9 mouse cellular contexts compared by ENCODE assay signal in the genomic region with DNA sequence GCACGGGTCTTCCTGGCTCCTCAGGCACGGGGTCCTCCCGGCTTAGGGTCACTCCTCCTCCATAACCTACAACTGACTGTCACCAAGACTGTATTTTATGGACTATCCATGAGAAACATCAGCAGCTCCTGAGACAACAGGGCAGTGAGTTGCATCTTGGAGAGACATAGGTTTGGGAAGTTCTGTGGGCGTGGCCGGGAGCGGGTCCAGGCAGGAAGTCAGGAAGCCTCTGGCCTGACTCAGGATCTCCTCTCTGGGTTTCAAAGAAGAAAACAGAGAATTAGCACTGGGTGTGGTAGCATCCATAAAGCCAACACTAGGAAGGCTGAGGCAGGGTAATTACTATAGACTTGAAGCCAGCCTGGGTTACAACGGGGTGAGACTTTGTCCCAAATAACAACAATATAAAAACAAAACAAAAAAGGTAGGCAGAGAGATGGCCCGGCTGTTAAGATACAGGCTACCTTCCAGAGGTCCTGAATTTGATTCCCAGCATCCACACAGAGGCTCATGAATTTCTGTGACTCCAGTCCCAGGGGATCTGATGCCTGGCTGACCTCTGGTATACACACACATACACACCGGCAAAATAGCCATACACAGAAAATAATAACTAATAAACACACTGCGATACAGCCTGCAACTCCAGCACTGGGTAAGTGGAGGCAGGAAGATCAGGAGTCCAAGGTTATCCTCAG. TPM values are rescaled to one million over a fixed set of nuclear protein-coding genes. Genes with fewer than 3 reads are reported as not detected.
DNase-seq lines count a peak whose midpoint lies in the region; ATAC-seq and TF ChIP-seq lines count a peak whose summit lies in the region.
"Had no signal": no experiment of that assay in that cellular context is flagged by ENCODE, and none has a peak within 500 bp of the region (broad histone marks: within the 10 kb centered on the region; RNA-seq: fewer than 3 reads in every experiment).

No protein-coding gene starts in this region.

- DNase-seq in embryonic facial prominence, embryonic 14.5 days (ENCODE audit: low spot score), result peak; percentile 24
- no peak for DNase-seq in embryonic facial prominence, embryonic 10.5 days (ENCODE audit: low spot score)
- peak; percentile 47 for DNase-seq in gastrocnemius, adult 18-20 months (ENCODE audit: low spot score)
- DNase-seq in kidney, adult 18-20 months, result peak; percentile 50
- peak; percentile 57 for DNase-seq in lung, postnatal 0 days (ENCODE audit: low spot score)
- no peak for DNase-seq in embryo, embryonic 9.5 days (ENCODE audit: extremely low spot score)
- no peak for DNase-seq in thymus, adult 18-20 months
- no peak for DNase-seq in adrenal gland, postnatal 10 days
- DNase-seq: cerebellum, adult 9-10 months had no signal

- H3K4me3 ChIP-seq in embryonic facial prominence, embryonic 14.5 days (ENCODE audit: low read depth, low read length), result no peak overlapping the region
- no peak overlapping the region for H3K4me3 ChIP-seq in embryonic facial prominence, embryonic 10.5 days
- no peak overlapping the region for H3K4me3 ChIP-seq in lung, postnatal 0 days (ENCODE audit: low read depth, low read length)

- no peak for TF ChIP-seq EP300 in lung, postnatal 0 days (IDR thresholded peaks at IDR 0.05)

- H3K27ac ChIP-seq in embryonic facial prominence, embryonic 14.5 days (replicated peaks; ENCODE audit: low read depth, low read length), result peak overlapping the region; percentile 71
- no peak overlapping the region; the same call in 1 of the 2 replicates for H3K27ac ChIP-seq in embryonic facial prominence, embryonic 10.5 days (replicated peaks)
- peak overlapping the region; percentile 59; the same call in 1 of the 2 replicates for H3K27ac ChIP-seq in lung, postnatal 0 days (ENCODE audit: low read length)

- H3K27me3 ChIP-seq in embryonic facial prominence, embryonic 14.5 days (replicated peaks; ENCODE audit: control insufficient read depth, insufficient read depth, low read length), result no peaks in the 10 kb centered on the region
- H3K27me3 ChIP-seq in embryonic facial prominence, embryonic 10.5 days (replicated peaks; ENCODE audit: low read depth, poor library complexity, severe bottlenecking), result no peaks in the 10 kb centered on the region
- H3K27me3 ChIP-seq in lung, postnatal 0 days (replicated peaks; ENCODE audit: insufficient read depth, low read length), result no peaks in the 10 kb centered on the region

- peaks cover 13% of the 10 kb centered on the region for H3K4me1 ChIP-seq in embryonic facial prominence, embryonic 14.5 days (ENCODE audit: control insufficient read depth, insufficient read depth, low read length)
- peaks cover 31% of the 10 kb centered on the region for H3K4me1 ChIP-seq in embryonic facial prominence, embryonic 10.5 days
- peaks cover 8% of the 10 kb centered on the region; the same call in 1 of the 2 replicates for H3K4me1 ChIP-seq in lung, postnatal 0 days (ENCODE audit: insufficient read depth, low read depth, low read length)

- H3K4me2 ChIP-seq in embryonic facial prominence, embryonic 14.5 days (ENCODE audit: low read depth, low read length), result no peak overlapping the region
- H3K4me2 ChIP-seq in lung, postnatal 0 days (replicated peaks; ENCODE audit: low read depth, low read length), result no peak overlapping the region; the same call in 1 of the 2 replicates

- TF ChIP-seq CTCF in lung, postnatal 0 days (IDR thresholded peaks at IDR 0.05), result no peak

- no peaks in the 10 kb centered on the region for H3K36me3 ChIP-seq in embryonic facial prominence, embryonic 14.5 days (ENCODE audit: control insufficient read depth, insufficient read depth, low read length)
- H3K36me3 ChIP-seq in embryonic facial prominence, embryonic 10.5 days (replicated peaks), result no peaks in the 10 kb centered on the region
- no peaks in the 10 kb centered on the region for H3K36me3 ChIP-seq in lung, postnatal 0 days (ENCODE audit: insufficient read depth, low read length)

- no peak for ATAC-seq in embryonic facial prominence, embryonic 14.5 days (ENCODE audit: low read depth)
- ATAC-seq in lung, postnatal 0 days, result peak; percentile 27; the same call in 1 of the 2 replicates

- H3K9me3 ChIP-seq in embryonic facial prominence, embryonic 14.5 days (ENCODE audit: control insufficient read depth, low read length), result peaks cover 6% of the 10 kb centered on the region; the same call in 1 of the 2 replicates
- no peaks in the 10 kb centered on the region for H3K9me3 ChIP-seq in embryonic facial prominence, embryonic 10.5 days
- H3K9me3 ChIP-seq in lung, postnatal 0 days (ENCODE audit: low read length), result no peaks in the 10 kb centered on the region; the same call in 1 of the 2 replicates

- no peak overlapping the region for H3K9ac ChIP-seq in embryonic facial prominence, embryonic 14.5 days (ENCODE audit: low read depth, low read length)
- H3K9ac ChIP-seq in lung, postnatal 0 days (replicated peaks; ENCODE audit: low read depth), result no peak overlapping the region

- WGBS in embryonic facial prominence, embryonic 14.5 days, result 50% methylated on average over 10 of the region's 10 CpGs
- WGBS in embryonic facial prominence, embryonic 10.5 days, result 53% methylated on average over 10 of the region's 10 CpGs
- WGBS in lung, postnatal 0 days, result 41% methylated on average over 10 of the region's 10 CpGs

RNA-seq across cellular contexts. Expression of a gene that starts 21.5 kb away (rescaled TPM):
- 96.9 and 103 TPM in 2 replicates for polyA plus RNA-seq in embryonic facial prominence, embryonic 14.5 days (2014; fragmentation: Nextera tagmentation; extraction: Ambion mirVana)
- polyA plus RNA-seq in embryonic facial prominence, embryonic 10.5 days (2016; fragmentation: Nextera tagmentation; extraction: Ambion mirVana), result 178 and 198 TPM in 2 replicates
- 10 to 100 TPM in 1 of 2 experiments, 1 to 10 TPM in 1; 8.9 to 12.7 TPM for total RNA-seq in gastrocnemius, adult 18-20 months (2021)
- 102 and 115 TPM in 2 replicates for polyA plus RNA-seq in lung, postnatal 0 days (2015; fragmentation: Nextera tagmentation; extraction: Ambion mirVana)
- total RNA-seq in adrenal gland, postnatal 10 days (2021), result 10 to 100 TPM; 66.4 to 78.9 TPM

Comparison
In these comparisons a context has a peak if more than half of its experiments do, and no peak if none do; other contexts are left out.
1. DNase-seq: peak in embryonic facial prominence, embryonic 14.5 days (single experiment), gastrocnemius, adult 18-20 months (single experiment), kidney, adult 18-20 months (single experiment) and lung, postnatal 0 days (single experiment); none in embryonic facial prominence, embryonic 10.5 days (single experiment), embryo, embryonic 9.5 days (single experiment), thymus, adult 18-20 months (0 of 2) and adrenal gland, postnatal 10 days (single experiment).